Mouse (Mus musculus) intestine, embryonic 14.5 days (tissue): ENCODE results near the gene Spns3. TPM values are rescaled to one million over a fixed set of nuclear protein-coding genes. Genes with fewer than 3 reads are reported as not detected.
"Not testable (repeated sequence)": the region's sequence is repeated elsewhere in the genome, so short reads cannot be mapped to it uniquely, and the experiment has no call there.

Experiments used
- ATAC-seq: fragments of 200-750 bp; cut with Nextera tagmentation; replicated peaks from 2 replicates; pipeline ENCODE4 v1.8.0; 2017; ENCODE audit warnings: low read depth, moderate number of reproducible peaks, moderate TSS enrichment, moderate library complexity; ENCODE audit not compliant: low FRiP score, low TSS enrichment
- DNase-seq: peaks from one replicate; pipeline ENCODE4 v3.0.0-alpha.2; 2018; ENCODE audit warnings: low spot score
- H3K27ac ChIP-seq: fragments of 300-500 bp; sonication (generic); 2 replicates; pipeline ENCODE4 v1.5.1; 2014; ENCODE audit warnings: low read depth, mild to moderate bottlenecking, control low read depth
- H3K27me3 ChIP-seq: fragments of 300-500 bp; sonication (generic); replicated peaks from 2 replicates; pipeline ENCODE4 v1.6.1; 2014; ENCODE audit warnings: low read length, control low read depth; ENCODE audit not compliant: control insufficient read depth, insufficient read depth
- H3K36me3 ChIP-seq: fragments of 300-500 bp; sonication (generic); 2 replicates; pipeline ENCODE4 v1.6.1; 2014; ENCODE audit warnings: low read length, control low read depth; ENCODE audit not compliant: control insufficient read depth, insufficient read depth
- H3K4me1 ChIP-seq: fragments of 300-500 bp; sonication (generic); replicated peaks from 2 replicates; pipeline ENCODE4 v1.6.1; 2014; ENCODE audit warnings: low read length, control low read depth, mixed read lengths; ENCODE audit not compliant: control insufficient read depth, insufficient read depth
- H3K4me2 ChIP-seq: fragments of 300-500 bp; sonication (generic); 2 replicates; pipeline ENCODE4 v1.6.1; 2014; ENCODE audit warnings: low read length
- H3K4me3 ChIP-seq: fragments of 300-500 bp; sonication (generic); 2 replicates; pipeline ENCODE4 v1.5.1; 2014; ENCODE audit warnings: low read depth, low read length, control low read depth, mixed read lengths
- H3K9ac ChIP-seq: fragments of 300-500 bp; sonication (generic); 2 replicates; pipeline ENCODE4 v1.6.1; 2014; ENCODE audit warnings: mild to moderate bottlenecking, low read length
- H3K9me3 ChIP-seq: fragments of 300-500 bp; sonication (generic); 2 replicates; pipeline ENCODE4 v1.6.1; 2016; ENCODE audit warnings: low read length, control low read depth; ENCODE audit not compliant: control insufficient read depth
- WGBS: fragments of 180-500 bp; shearing (Covaris S2); extraction: QIAGEN DNeasy Blood & Tissue Kit; methylation state at CpG from one replicate; pipeline ENCODE4 v1.1.7; 2014; 5-methylcytosine and 5-hydroxymethylcytosine counted together
- polyA plus RNA-seq: library from polyadenylated mRNA; unstranded; fragments of >200 nt; fragmentation: Nextera tagmentation; extraction: Ambion mirVana; gene quantifications from 2 replicates; pipeline ENCODE4 v1.2.1, GENCODE M21; 2014

The Spns3 gene
- polyA plus RNA-seq, 1 experiment from 2014 or later: 0.15 TPM

DNA sequence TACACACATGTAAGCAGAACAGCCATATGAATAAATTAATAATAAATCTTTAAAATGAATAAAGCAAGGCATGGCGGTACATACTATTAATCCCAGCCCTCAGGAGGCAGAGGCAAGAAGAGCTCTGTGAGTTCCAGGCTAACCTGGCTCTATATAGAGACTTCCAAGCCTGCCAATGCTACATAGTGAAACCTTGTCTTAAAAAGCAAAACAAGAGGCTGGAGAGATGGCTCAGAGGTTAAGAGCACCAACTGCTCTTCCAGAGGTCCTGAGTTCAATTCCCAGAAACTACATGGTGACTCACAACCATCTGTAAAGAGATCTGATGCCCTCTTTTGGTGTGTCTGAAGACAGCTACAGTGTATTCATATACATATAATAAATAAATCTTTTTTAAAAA, 6.6 kb downstream of the Spns3 start:
- H3K36me3 ChIP-seq, DNase-seq, H3K4me1 ChIP-seq, H3K27me3 ChIP-seq, H3K4me2 ChIP-seq, H3K27ac ChIP-seq, H3K4me3 ChIP-seq, H3K9ac ChIP-seq, ATAC-seq, H3K9me3 ChIP-seq: not testable (repeated sequence)
- 96% methylated on average over 1 of the region's 1 CpGs for WGBS

- H3K27me3 ChIP-seq: no peaks in the 10 kb centered on the region
- no peak for ATAC-seq
- H3K9me3 ChIP-seq: no peaks in the 10 kb centered on the region
- no peaks in the 10 kb centered on the region for H3K4me1 ChIP-seq
- H3K4me2 ChIP-seq: no peak overlapping the region
- DNase-seq: no peak
- no peak overlapping the region for H3K9ac ChIP-seq
- no peak overlapping the region for H3K27ac ChIP-seq
- H3K36me3 ChIP-seq: no peaks in the 10 kb centered on the region
- no peak overlapping the region for H3K4me3 ChIP-seq
- WGBS: 81% methylated on average over 1 of the region's 1 CpGs
These were observed 7.7 kb downstream of the Spns3 start for GRCm38 (mm10) chr11:72542586-72542985.

DNA sequence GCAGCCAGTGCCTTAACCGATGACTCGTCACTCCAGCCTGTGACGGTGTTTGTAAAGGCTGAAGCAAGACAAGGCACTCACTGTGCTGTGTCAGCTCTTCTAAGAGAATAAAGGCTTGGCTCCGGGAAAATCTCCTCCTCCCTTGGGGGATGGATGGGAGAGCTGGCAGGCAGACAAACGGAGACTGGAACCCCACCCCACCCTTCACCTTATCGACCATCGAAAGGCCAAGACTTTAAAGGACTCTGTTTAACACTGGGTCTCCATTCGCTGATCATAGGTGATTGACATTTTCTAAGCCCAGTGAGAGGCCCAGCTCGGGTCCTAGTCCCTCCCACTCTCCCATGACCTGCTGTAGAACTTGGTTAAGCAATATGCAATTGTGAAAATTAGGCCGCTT, 8.4 kb downstream of the Spns3 start:
- Histone ChIP-seq H3K4me2 (no peak overlapping the region), H3K9me3 (no peaks in the 10 kb centered on the region), H3K9ac (no peak overlapping the region), H3K4me1 (no peaks in the 10 kb centered on the region), H3K27ac (no peak overlapping the region), H3K4me3 (no peak overlapping the region), H3K36me3 (no peaks in the 10 kb centered on the region), H3K27me3 (no peaks in the 10 kb centered on the region)
- DNase-seq: no peak
- ATAC-seq: no peak
- 66% methylated on average over 10 of the region's 10 CpGs for WGBS

GRCm38 (mm10) chr11:72540437-72540836, 9.9 kb downstream of the Spns3 start:
- 80% methylated on average over 6 of the region's 6 CpGs for WGBS
- Histone ChIP-seq H3K27ac (no peak overlapping the region), H3K27me3 (no peaks in the 10 kb centered on the region), H3K36me3 (no peaks in the 10 kb centered on the region), H3K9ac (no peak overlapping the region), H3K4me2 (no peak overlapping the region), H3K4me1 (no peaks in the 10 kb centered on the region), H3K4me3 (no peak overlapping the region), H3K9me3 (no peaks in the 10 kb centered on the region)
- ATAC-seq (no peak), DNase-seq (no peak)

- H3K4me2 ChIP-seq: no peak overlapping the region
- H3K27me3 ChIP-seq: no peaks in the 10 kb centered on the region
- H3K4me1 ChIP-seq: no peaks in the 10 kb centered on the region
- 90% methylated on average over 7 of the region's 7 CpGs for WGBS
- no peaks in the 10 kb centered on the region for H3K9me3 ChIP-seq
- H3K4me3 ChIP-seq: no peak overlapping the region
- no peak overlapping the region for H3K9ac ChIP-seq
- DNase-seq: no peak
- no peak for ATAC-seq
- H3K36me3 ChIP-seq: no peaks in the 10 kb centered on the region
- no peak overlapping the region for H3K27ac ChIP-seq
These were observed 11.5 kb downstream of the Spns3 start for GRCm38 (mm10) chr11:72538811-72539210.

- no peak overlapping the region for H3K9ac ChIP-seq
- no peaks in the 10 kb centered on the region for H3K27me3 ChIP-seq
- H3K4me3 ChIP-seq: no peak overlapping the region
- no peaks in the 10 kb centered on the region for H3K4me1 ChIP-seq
- WGBS: 63% methylated on average over 8 of the region's 8 CpGs
- DNase-seq (peak; percentile 55), ATAC-seq (no peak)
- H3K4me2 ChIP-seq: no peak overlapping the region
- H3K27ac ChIP-seq: no peak overlapping the region
- no peaks in the 10 kb centered on the region for H3K36me3 ChIP-seq
- H3K9me3 ChIP-seq: no peaks in the 10 kb centered on the region
These were observed 12.1 kb downstream of the Spns3 start for GRCm38 (mm10) chr11:72538037-72538755.

DNA sequence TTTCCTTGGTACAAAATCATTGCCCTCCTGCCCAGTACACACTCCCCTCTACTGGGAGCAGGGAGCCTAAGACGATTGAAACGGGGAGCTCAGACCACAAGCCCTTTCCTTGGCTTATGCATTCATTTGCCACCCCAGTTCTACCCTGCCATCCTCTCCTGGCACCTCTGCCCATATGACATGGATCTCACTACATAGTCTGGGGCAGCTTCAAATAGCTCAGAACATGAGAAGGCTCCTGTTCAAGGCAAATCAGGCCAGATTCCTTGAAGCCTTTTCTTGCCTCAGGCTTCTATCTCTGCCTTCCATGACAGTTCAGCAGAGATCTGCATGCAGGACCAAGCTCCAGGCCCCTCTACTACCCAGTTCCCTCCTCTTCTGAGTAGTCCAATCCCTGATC, 12.8 kb downstream of the Spns3 start:
- 94% methylated on average over 2 of the region's 2 CpGs for WGBS
- no peak for DNase-seq
- Histone ChIP-seq H3K36me3 (no peaks in the 10 kb centered on the region), H3K4me2 (no peak overlapping the region), H3K27me3 (no peaks in the 10 kb centered on the region), H3K4me1 (no peaks in the 10 kb centered on the region), H3K9ac (no peak overlapping the region), H3K4me3 (no peak overlapping the region), H3K27ac (no peak overlapping the region), H3K9me3 (no peaks in the 10 kb centered on the region)
- ATAC-seq: no peak

DNA sequence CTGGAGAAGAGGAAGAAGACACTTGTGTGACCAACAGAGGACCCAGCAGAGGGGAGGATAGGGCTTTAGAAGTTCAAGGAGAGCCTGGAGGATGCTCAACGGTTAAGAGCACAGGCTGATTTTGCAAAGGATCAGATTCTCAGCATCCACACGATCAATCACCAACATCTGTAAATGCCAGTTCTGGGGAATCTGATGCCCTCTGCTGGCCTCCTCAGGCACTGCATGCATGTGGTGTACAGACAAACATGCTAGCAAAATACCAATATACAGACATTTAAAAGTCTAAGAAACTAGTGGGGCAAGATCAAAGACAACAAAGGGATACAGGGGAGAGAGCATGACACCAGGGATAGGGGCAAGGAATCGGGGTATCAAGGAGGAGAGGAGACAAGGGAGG, 14.8 kb downstream of the Spns3 start:
- ATAC-seq: no peak
- Histone ChIP-seq H3K27ac (no peak overlapping the region), H3K4me2 (no peak overlapping the region), H3K9ac (no peak overlapping the region), H3K4me3 (no peak overlapping the region), H3K36me3 (no peaks in the 10 kb centered on the region), H3K27me3 (no peaks in the 10 kb centered on the region), H3K4me1 (no peaks in the 10 kb centered on the region), H3K9me3 (no peaks in the 10 kb centered on the region)
- 83% methylated on average over 3 of the region's 3 CpGs for WGBS
- no peak for DNase-seq

DNA sequence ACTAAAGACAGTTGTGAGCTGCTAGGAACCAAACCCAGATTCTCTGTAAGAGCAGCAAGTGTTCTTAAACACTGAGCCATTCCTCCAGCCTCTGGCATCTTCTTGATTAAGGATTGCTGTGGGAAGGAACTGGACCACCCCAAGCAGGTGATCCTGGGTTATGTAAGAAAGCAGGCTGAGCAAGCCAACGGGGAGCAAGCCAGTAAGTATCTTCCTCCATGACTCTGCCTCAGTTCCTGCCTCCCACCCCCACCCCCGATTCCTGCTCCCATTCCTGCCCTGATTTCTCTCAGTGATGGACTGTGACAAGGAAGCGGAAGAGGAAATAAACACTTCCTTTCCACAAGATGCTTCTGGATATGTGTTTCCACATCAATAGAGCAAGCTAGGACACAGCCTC, 17.4 kb downstream of the Spns3 start:
- no peak for DNase-seq
- WGBS: 73% methylated on average over 3 of the region's 3 CpGs
- Histone ChIP-seq H3K4me3 (no peak overlapping the region), H3K4me2 (no peak overlapping the region), H3K27ac (no peak overlapping the region), H3K9ac (no peak overlapping the region), H3K9me3 (no peaks in the 10 kb centered on the region), H3K36me3 (no peaks in the 10 kb centered on the region), H3K27me3 (no peaks in the 10 kb centered on the region), H3K4me1 (no peaks in the 10 kb centered on the region)
- no peak for ATAC-seq
